Mouse (Mus musculus) stomach, postnatal 0 days (tissue): ENCODE measurements around the gene Tex2.

Source experiments
- CTCF ChIP-seq: IDR thresholded peaks from 2 replicates; pipeline ENCODE4 v1.5.1; 2016; ENCODE audit warnings: antibody characterized with exemption, low read depth, mild to moderate bottlenecking, moderate library complexity
- EP300 ChIP-seq: optimal IDR thresholded peaks from 2 replicates; pipeline ENCODE3; 2016; ENCODE audit warnings: antibody characterized with exemption

DNA sequence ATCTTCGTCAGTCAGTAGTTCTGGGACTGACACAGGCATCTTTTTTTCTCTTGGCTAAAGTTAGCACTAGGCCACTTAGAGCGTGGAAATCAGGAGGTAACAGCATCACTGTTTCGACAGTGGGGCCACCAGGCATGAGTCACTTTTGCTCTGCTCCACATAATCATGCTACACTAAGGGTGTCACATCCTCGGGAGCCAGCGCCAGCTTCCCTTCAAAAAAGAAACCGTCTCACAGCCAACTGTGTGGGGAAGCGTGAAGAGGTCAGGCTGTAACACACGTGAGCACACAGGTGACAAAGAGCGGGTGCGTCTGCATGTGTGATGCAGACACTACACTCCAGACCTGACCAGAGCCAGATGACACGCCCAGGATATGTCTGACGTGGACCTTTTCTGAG is 49.0 kb downstream of the Tex2 start:
- no peak for TF ChIP-seq CTCF
- TF ChIP-seq EP300, result no peak
